Mouse (Mus musculus) macrophage (primary cell): ENCODE results near the gene Ppp2r5b. TPM values are rescaled to one million over a fixed set of nuclear protein-coding genes. Genes with fewer than 3 reads are reported as not detected.

Experiments used
- H3K27ac ChIP-seq: fragments of 350-480 bp; formaldehyde crosslinking; 2 replicates; pipeline ENCODE4 v1.9.0; 2021
- H3K36me3 ChIP-seq: fragments of 350-480 bp; formaldehyde crosslinking; 2 replicates; pipeline ENCODE4 v1.9.0; 2021; ENCODE audit errors: inconsistent target
- H3K4me3 ChIP-seq: fragments of 350-480 bp; formaldehyde crosslinking; 2 replicates; pipeline ENCODE4 v1.9.0; 2021; ENCODE audit errors: inconsistent target
- H3K79me2 ChIP-seq: fragments of 350-480 bp; formaldehyde crosslinking; 2 replicates; pipeline ENCODE4 v1.9.0; 2021; ENCODE audit errors: inconsistent target
- WGBS: methylation state at CpG from one replicate; pipeline ENCODE4 v1.1.7; 2026; ENCODE audit warnings: inconsistent platforms; ENCODE audit not compliant: missing documents; 5-methylcytosine and 5-hydroxymethylcytosine counted together
- polyA plus RNA-seq: library from polyadenylated mRNA; stranded (reverse); fragments of 250-400 nt; gene quantifications from 3 replicates; pipeline ENCODE4 v1.2.4, GENCODE M21; 2018; ENCODE audit warnings: inconsistent platforms

Gene Ppp2r5b
- polyA plus RNA-seq, 1 experiment from 2014 or later, result 11.2 TPM

- whole genome bisulfite sequencing, result 64% methylated on average over 7 of the region's 7 CpGs
- H3K36me3 ChIP-seq, result peaks cover 42% of the 10 kb centered on the region
- no peaks in the 10 kb centered on the region for H3K79me2 ChIP-seq
- H3K4me3 ChIP-seq, result no peak overlapping the region
- no peak overlapping the region for H3K27ac ChIP-seq
These were observed 26.6 kb upstream of the Ppp2r5b start for GRCm38 (mm10) chr19:6262222-6262621.

DNA sequence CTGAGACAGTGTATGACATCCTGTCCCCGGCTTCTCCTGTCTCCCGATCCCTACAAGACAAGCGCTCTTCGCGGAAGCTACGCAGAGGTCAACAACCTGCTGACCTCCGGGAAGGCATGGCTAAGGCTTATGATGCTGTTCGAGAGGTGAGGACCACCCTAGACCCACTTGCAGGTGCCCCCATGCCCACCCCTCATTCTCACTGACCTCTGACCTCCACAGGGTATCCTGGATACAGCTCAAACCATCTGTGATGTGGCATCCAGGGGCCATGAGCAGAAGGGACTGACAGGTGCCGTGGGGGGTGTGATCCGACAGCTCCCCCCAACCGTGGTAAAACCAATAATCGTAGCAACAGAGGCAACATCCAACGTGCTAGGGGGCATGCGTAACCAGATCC, 25.7 kb upstream of the Ppp2r5b start:
- H3K27ac ChIP-seq, result no peak overlapping the region
- 95% methylated on average over 14 of the region's 14 CpGs for WGBS
- H3K36me3 ChIP-seq, result peaks cover 50% of the 10 kb centered on the region
- no peak overlapping the region for H3K4me3 ChIP-seq
- no peaks in the 10 kb centered on the region for H3K79me2 ChIP-seq

- no peak overlapping the region for H3K4me3 ChIP-seq
- WGBS, result 78% methylated on average over 4 of the region's 4 CpGs
- no peaks in the 10 kb centered on the region for H3K79me2 ChIP-seq
- no peak overlapping the region for H3K27ac ChIP-seq
- peaks cover 55% of the 10 kb centered on the region for H3K36me3 ChIP-seq
These were observed 25.3 kb upstream of the Ppp2r5b start for GRCm38 (mm10) chr19:6260946-6261345.

DNA sequence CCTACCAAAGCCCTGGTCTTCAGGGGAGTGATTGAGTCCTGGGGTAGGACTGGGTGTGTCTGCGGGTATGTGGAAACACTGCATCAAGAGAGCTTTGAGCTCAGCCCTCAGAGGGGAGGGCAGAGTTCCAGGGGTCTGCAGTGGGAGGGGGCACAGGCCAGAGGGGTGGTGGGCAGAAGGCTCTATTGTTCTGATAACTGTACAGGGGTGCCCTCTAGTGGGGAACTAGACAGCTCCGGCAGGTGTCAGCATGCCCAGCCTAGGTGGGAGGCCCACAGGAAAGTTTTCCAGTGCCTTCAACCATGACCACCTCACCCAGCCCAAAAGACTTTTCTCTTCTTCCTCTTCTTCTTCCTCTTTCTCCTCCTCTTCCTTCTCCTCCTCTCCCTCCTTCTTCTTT, 24.8 kb upstream of the Ppp2r5b start:
- H3K27ac ChIP-seq, result no peak overlapping the region
- H3K36me3 ChIP-seq, result peaks cover 60% of the 10 kb centered on the region
- no peaks in the 10 kb centered on the region for H3K79me2 ChIP-seq
- WGBS, result 79% methylated on average over 2 of the region's 2 CpGs
- no peak overlapping the region for H3K4me3 ChIP-seq

DNA sequence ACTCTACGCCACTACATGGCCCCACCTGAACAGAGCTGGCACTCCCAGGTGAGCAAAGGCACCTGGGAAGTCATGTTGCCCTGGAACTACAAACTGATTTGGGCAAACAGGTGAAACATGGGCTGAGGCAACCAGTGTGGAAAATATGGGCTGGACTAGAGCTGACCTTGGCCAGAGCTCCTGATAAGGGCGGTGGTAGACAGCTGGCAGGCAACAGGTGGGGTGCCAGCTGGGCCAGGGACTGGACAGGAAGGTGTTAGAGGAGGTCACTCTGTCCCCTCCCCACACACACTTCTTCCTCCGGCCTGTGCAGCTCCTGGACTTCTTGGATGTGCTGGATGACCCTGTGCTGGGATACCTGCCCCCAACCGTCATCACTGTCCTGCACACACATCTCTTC, 17.3 kb upstream of the Ppp2r5b start:
- H3K4me3 ChIP-seq, result no peak overlapping the region
- H3K79me2 ChIP-seq, result no peaks in the 10 kb centered on the region
- H3K36me3 ChIP-seq, result peaks cover 84% of the 10 kb centered on the region
- WGBS, result 93% methylated on average over 4 of the region's 4 CpGs
- H3K27ac ChIP-seq, result no peak overlapping the region

DNA sequence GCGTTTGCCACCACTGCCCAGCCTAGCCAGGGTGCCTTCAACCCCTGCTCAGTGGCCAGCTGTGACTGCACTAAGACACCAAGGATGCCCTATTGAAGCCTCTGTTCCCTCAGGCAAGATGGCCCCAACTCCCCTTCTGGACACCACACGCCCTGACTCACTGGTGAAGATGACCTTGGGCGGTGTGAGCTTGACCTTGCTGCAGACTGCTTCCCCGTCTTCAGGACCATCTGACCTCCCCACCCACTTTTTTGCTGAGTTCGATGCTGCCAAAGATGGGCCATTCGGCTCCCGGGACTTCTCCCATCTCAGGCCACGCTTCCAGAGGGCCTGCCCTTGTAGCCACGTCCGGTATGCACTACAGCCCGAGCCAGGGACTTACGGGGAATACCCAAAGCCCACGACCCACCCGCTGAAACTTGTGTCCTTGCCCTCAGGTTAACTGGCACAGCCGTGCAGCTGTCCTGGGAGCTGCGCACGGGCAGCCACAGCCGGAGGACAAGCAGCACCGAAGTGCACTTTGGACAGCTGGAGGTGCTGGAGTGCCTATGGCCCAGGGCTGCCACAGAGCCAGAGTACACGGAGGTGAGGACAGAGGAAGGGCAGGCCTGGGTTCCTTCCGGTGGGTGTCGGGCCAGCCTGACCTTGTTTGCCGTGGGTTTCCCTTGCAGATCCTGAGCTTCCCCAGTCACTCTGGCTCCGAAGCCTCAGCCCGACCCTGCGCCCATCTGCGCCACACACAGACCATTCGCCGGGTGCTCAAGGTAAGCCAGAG, 12.0 kb upstream of the Ppp2r5b start:
- Histone ChIP-seq H3K36me3 (peaks cover 70% of the 10 kb centered on the region), H3K27ac (no peak overlapping the region), H3K4me3 (no peak overlapping the region), H3K79me2 (peaks cover 9% of the 10 kb centered on the region; the same call in 1 of the 2 replicates)
- 93% methylated on average over 29 of the region's 29 CpGs for WGBS

DNA sequence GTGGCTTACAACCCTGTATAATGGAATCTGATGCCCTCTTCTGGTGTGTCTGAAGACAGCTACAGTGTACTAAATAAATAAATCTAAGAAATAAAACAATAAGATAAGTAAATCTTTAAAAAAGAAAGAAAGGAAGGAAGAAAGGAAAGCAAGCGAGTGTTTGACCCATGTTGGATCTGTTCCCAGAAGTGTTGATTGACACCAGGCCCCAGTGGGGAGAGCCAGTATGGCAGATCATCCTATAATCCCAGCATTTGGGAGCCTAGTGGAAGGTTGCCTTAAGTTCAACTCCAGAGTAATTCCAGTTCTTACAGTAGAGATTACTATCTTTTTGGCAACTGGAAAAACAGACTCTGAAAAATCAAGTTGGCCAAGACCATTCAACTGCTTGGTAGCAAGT, 10.1 kb upstream of the Ppp2r5b start:
- Histone ChIP-seq H3K36me3 (peaks cover 51% of the 10 kb centered on the region), H3K27ac (no peak overlapping the region), H3K79me2 (peaks cover 14% of the 10 kb centered on the region; the same call in 1 of the 2 replicates), H3K4me3 (no peak overlapping the region)
- 73% methylated on average over 1 of the region's 1 CpGs for WGBS

GRCm38 (mm10) chr19:6243226-6243625, 7.6 kb upstream of the Ppp2r5b start:
- Histone ChIP-seq H3K27ac (no peak overlapping the region), H3K4me3 (no peak overlapping the region), H3K79me2 (peaks cover 14% of the 10 kb centered on the region; the same call in 1 of the 2 replicates), H3K36me3 (peaks cover 40% of the 10 kb centered on the region)
- 92% methylated on average over 5 of the region's 5 CpGs for WGBS

DNA sequence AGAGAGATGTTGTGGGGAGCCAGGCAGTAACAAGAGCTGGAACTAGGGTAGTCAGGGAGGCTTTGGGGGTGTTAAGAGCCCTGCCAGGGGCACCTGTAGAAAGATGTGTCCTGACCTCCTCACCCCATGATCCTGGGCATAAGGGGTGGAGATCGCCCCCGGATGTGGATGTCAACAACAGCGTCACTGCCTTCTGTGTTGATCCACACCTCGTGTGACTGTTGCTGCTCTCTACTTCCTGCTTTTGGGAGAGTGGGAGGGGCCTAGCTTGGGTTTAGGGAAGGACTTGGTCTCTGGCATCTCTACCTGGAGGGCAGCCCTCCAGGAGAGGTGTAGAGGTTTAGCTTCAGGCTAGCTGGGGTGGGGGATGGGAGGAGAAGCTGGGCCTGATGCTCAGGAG, 6.6 kb upstream of the Ppp2r5b start:
- Histone ChIP-seq H3K36me3 (peaks cover 30% of the 10 kb centered on the region), H3K79me2 (peaks cover 14% of the 10 kb centered on the region; the same call in 1 of the 2 replicates), H3K4me3 (peak overlapping the region; percentile 77), H3K27ac (peak overlapping the region; percentile 58)
- WGBS, result 3% methylated on average over 4 of the region's 4 CpGs

- peaks cover 22% of the 10 kb centered on the region for H3K36me3 ChIP-seq
- WGBS, result under 1% methylated on average over 55 of the region's 55 CpGs
- peak within 1 kb of the TSS; percentile 77 for H3K4me3 ChIP-seq
- peaks cover 14% of the 10 kb centered on the region; the same call in 1 of the 2 replicates for H3K79me2 ChIP-seq
- peak within 1 kb of the TSS; percentile 58 for H3K27ac ChIP-seq
These were observed 5.8 kb upstream of the Ppp2r5b start, which contains the start of gene Atg2a for GRCm38 (mm10) chr19:6241274-6242107. Gene Atg2a, plus strand, starts transcription at chr19:6241668.

GRCm38 (mm10) chr19:6240725-6241124, 5.1 kb upstream of the Ppp2r5b start:
- H3K27ac ChIP-seq, result peak overlapping the region; percentile 31; the same call in 1 of the 2 replicates
- no peak overlapping the region; the same call in 1 of the 2 replicates for H3K4me3 ChIP-seq
- H3K79me2 ChIP-seq, result peaks cover 14% of the 10 kb centered on the region; the same call in 1 of the 2 replicates
- 47% methylated on average over 5 of the region's 5 CpGs for WGBS
- peaks cover 15% of the 10 kb centered on the region; the same call in 1 of the 2 replicates for H3K36me3 ChIP-seq

- no peak overlapping the region for H3K4me3 ChIP-seq
- WGBS, result 81% methylated on average over 1 of the region's 1 CpGs
- H3K27ac ChIP-seq, result no peak overlapping the region
- peaks cover 11% of the 10 kb centered on the region; the same call in 1 of the 2 replicates for H3K36me3 ChIP-seq
- H3K79me2 ChIP-seq, result peaks cover 14% of the 10 kb centered on the region; the same call in 1 of the 2 replicates
These were observed 4.5 kb upstream of the Ppp2r5b start for GRCm38 (mm10) chr19:6240136-6240535.

DNA sequence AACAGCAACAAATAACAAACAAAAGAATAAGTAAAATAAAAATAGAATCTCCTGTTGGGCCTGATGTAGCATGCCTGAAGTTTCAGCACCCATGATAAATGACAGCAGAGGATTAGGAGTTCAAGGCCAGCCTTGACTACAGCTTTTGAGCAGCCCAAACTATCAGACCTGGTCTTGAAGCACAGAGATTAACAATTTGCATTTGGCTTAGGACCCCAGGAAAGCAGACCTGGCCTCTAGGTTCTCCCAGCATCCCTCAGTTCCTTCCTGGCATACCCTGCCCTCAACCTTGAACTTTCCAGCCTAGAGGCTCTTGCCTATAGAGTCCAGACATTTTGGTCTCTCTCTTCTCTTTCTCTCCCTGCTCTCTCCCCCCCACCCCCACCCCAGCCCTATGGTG, 3.1 kb upstream of the Ppp2r5b start:
- Histone ChIP-seq H3K27ac (no peak overlapping the region), H3K36me3 (no peaks in the 10 kb centered on the region), H3K4me3 (no peak overlapping the region), H3K79me2 (peaks cover 14% of the 10 kb centered on the region; the same call in 1 of the 2 replicates)

GRCm38 (mm10) chr19:6236842-6237241, 1.2 kb upstream of the Ppp2r5b start:
- no peaks in the 10 kb centered on the region for H3K79me2 ChIP-seq
- no peak overlapping the region for H3K4me3 ChIP-seq
- H3K36me3 ChIP-seq, result peaks cover 10% of the 10 kb centered on the region; the same call in 1 of the 2 replicates
- no peak overlapping the region for H3K27ac ChIP-seq
- WGBS, result 67% methylated on average over 7 of the region's 7 CpGs

DNA sequence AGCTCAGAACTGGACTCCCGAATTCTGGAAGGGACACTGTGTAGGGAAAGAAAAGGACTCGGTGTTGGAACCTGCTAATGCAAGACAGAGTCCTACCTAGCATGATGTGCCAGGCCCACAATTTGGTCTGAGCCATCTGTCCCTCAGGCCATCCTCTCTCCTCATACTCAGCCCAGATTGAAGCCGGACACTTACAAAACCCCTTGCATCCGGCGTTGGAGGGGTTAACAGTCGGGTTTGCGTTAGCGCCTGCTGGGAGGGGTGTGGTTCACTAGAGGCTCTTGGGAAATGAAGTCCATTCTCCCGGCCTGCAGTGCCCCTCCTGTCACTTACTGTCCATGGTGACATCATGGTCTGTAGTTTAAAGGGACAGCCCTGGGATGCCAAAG, 375 bp upstream of the Ppp2r5b start:
- Histone ChIP-seq H3K4me3 (peak overlapping the region; percentile 57), H3K27ac (peak overlapping the region; percentile 92), H3K36me3 (peaks cover 16% of the 10 kb centered on the region; the same call in 1 of the 2 replicates), H3K79me2 (no peaks in the 10 kb centered on the region)
- 0% methylated on average over 9 of the region's 9 CpGs for WGBS
